Mouse (Mus musculus) forebrain, embryonic 11.5 days (tissue): Measurements from ENCODE around the gene Noto. TPM values are rescaled to one million over a fixed set of nuclear protein-coding genes. Genes with fewer than 3 reads are reported as not detected.

ENCODE experiments used
- ATAC-seq: fragments of 200-750 bp; cut with Nextera tagmentation; replicated peaks from 2 replicates; pipeline ENCODE4 v1.8.0; 2017; ENCODE audit warnings: moderate TSS enrichment; ENCODE audit not compliant: low FRiP score
- DNase-seq: peaks from one replicate; pipeline ENCODE4 v3.0.0-alpha.2; 2017; ENCODE audit warnings: low spot score
- H3K27ac ChIP-seq: fragments of 300-500 bp; sonication (generic); 2 replicates; pipeline ENCODE4 v1.5.1; 2014; ENCODE audit warnings: low read depth, low read length
- H3K27me3 ChIP-seq: fragments of 300-500 bp; sonication (generic); 2 replicates; pipeline ENCODE4 v1.6.1; 2014; ENCODE audit warnings: mild to moderate bottlenecking, low read length, mixed read lengths; ENCODE audit not compliant: control insufficient read depth, insufficient read depth
- H3K36me3 ChIP-seq: fragments of 300-500 bp; sonication (generic); 2 replicates; pipeline ENCODE4 v1.6.1; 2014; ENCODE audit warnings: mild to moderate bottlenecking, low read length, moderate library complexity, mixed read lengths; ENCODE audit not compliant: control insufficient read depth, insufficient read depth
- H3K4me1 ChIP-seq: fragments of 300-500 bp; sonication (generic); replicated peaks from 2 replicates; pipeline ENCODE4 v1.6.1; 2014; ENCODE audit warnings: low read length, mixed read lengths; ENCODE audit not compliant: control insufficient read depth, insufficient read depth
- H3K4me2 ChIP-seq: fragments of 300-500 bp; sonication (generic); 2 replicates; pipeline ENCODE4 v1.6.1; 2014; ENCODE audit warnings: low read depth, mild to moderate bottlenecking, low read length, moderate library complexity, mixed read lengths; ENCODE audit not compliant: severe bottlenecking
- H3K4me3 ChIP-seq: fragments of 300-500 bp; sonication (generic); 2 replicates; pipeline ENCODE4 v1.5.1; 2014; ENCODE audit warnings: low read depth, low read length
- H3K9ac ChIP-seq: fragments of 300-500 bp; sonication (generic); 2 replicates; pipeline ENCODE4 v1.6.1; 2014; ENCODE audit warnings: low read length
- H3K9me3 ChIP-seq: fragments of 300-500 bp; sonication (generic); 2 replicates; pipeline ENCODE4 v1.6.1; 2016; ENCODE audit warnings: low read length, mixed read lengths; ENCODE audit not compliant: control insufficient read depth
- WGBS: fragments of 180-500 bp; shearing (Covaris S2); extraction: QIAGEN DNeasy Blood & Tissue Kit; methylation state at CpG from one replicate; pipeline ENCODE4 v1.1.7; 2014; 5-methylcytosine and 5-hydroxymethylcytosine counted together
- polyA plus RNA-seq: library from polyadenylated mRNA; unstranded; fragments of >200 nt; fragmentation: Nextera tagmentation; extraction: Ambion mirVana; gene quantifications from 2 replicates; pipeline ENCODE4 v1.2.1, GENCODE M21; 2014

Noto gene
- polyA plus RNA-seq, 1 experiment from 2014 or later: not detected

GRCm38 (mm10) chr6:85472542-85472941, 48.9 kb downstream of the Noto start:
- no peaks in the 10 kb centered on the region for H3K4me1 ChIP-seq
- DNase-seq (no peak), ATAC-seq (no peak)
- H3K4me3 ChIP-seq: no peak overlapping the region
- H3K9ac ChIP-seq: no peak overlapping the region
- H3K27me3 ChIP-seq: no peaks in the 10 kb centered on the region
- peaks cover 12% of the 10 kb centered on the region; the same call in 1 of the 2 replicates for H3K36me3 ChIP-seq
- no peak overlapping the region for H3K4me2 ChIP-seq
- no peak overlapping the region for H3K27ac ChIP-seq
- WGBS: 53% methylated on average over 5 of the region's 5 CpGs
- no peaks in the 10 kb centered on the region for H3K9me3 ChIP-seq

- Histone ChIP-seq H3K4me2 (no peak overlapping the region), H3K36me3 (no peaks in the 10 kb centered on the region), H3K4me1 (no peaks in the 10 kb centered on the region), H3K27ac (no peak overlapping the region), H3K4me3 (no peak overlapping the region), H3K9ac (no peak overlapping the region), H3K9me3 (no peaks in the 10 kb centered on the region), H3K27me3 (peaks cover 2% of the 10 kb centered on the region; the same call in 1 of the 2 replicates)
- DNase-seq: no peak
- WGBS: 86% methylated on average over 3 of the region's 3 CpGs
- ATAC-seq: no peak
Measured at GRCm38 (mm10) chr6:85475581-85475980, 51.9 kb downstream of the Noto start.

GRCm38 (mm10) chr6:85477366-85477917, 53.8 kb downstream of the Noto start:
- no peaks in the 10 kb centered on the region for H3K9me3 ChIP-seq
- H3K36me3 ChIP-seq: no peaks in the 10 kb centered on the region
- DNase-seq (peak; percentile 79), ATAC-seq (peak; percentile 49; the same call in 1 of the 2 replicates)
- no peaks in the 10 kb centered on the region for H3K4me1 ChIP-seq
- H3K4me2 ChIP-seq: no peak overlapping the region
- no peak overlapping the region for H3K9ac ChIP-seq
- WGBS: 33% methylated on average over 10 of the region's 10 CpGs
- H3K27ac ChIP-seq: no peak overlapping the region
- no peak overlapping the region for H3K4me3 ChIP-seq
- peaks cover 2% of the 10 kb centered on the region; the same call in 1 of the 2 replicates for H3K27me3 ChIP-seq

GRCm38 (mm10) chr6:85478416-85478815, 54.7 kb downstream of the Noto start:
- H3K27me3 ChIP-seq: peaks cover 2% of the 10 kb centered on the region
- ATAC-seq (no peak), DNase-seq (no peak)
- H3K36me3 ChIP-seq: no peaks in the 10 kb centered on the region
- WGBS: 45% methylated on average over 14 of the region's 14 CpGs
- no peaks in the 10 kb centered on the region for H3K4me1 ChIP-seq
- H3K9me3 ChIP-seq: no peaks in the 10 kb centered on the region
- no peak overlapping the region for H3K4me3 ChIP-seq
- no peak overlapping the region for H3K27ac ChIP-seq
- no peak overlapping the region for H3K9ac ChIP-seq
- H3K4me2 ChIP-seq: no peak overlapping the region

Other genes starting within 250 kb of the Noto start
- gene Emx1, start 236.4 kb upstream of the Noto start, polyA plus RNA-seq: 63.5 and 67.2 TPM in 2 replicates
- 12.5 and 13.8 TPM in 2 replicates for gene Sfxn5, start 90.5 kb upstream of the Noto start, polyA plus RNA-seq
- 4.5 and 5.1 TPM in 2 replicates for gene Rab11fip5, start 49.3 kb upstream of the Noto start, polyA plus RNA-seq
- 49.8 and 52.7 TPM in 2 replicates for gene Smyd5, start 8.1 kb downstream of the Noto start, polyA plus RNA-seq
- 647 and 695 TPM in 2 replicates for gene Cct7, start 27.6 kb downstream of the Noto start, polyA plus RNA-seq
- 26.3 and 27.5 TPM in 2 replicates for gene Pradc1, start 28.1 kb downstream of the Noto start, polyA plus RNA-seq
- gene Fbxo41, start 79.1 kb downstream of the Noto start, polyA plus RNA-seq: 0.93 and 1.1 TPM in 2 replicates
- not detected in 2 replicates for gene Egr4, start 89.7 kb downstream of the Noto start, polyA plus RNA-seq
- gene Alms1, start 163.6 kb downstream of the Noto start, polyA plus RNA-seq: 11.8 and 13.5 TPM in 2 replicates